Mouse (Mus musculus) C2C12 (cell line): ENCODE results near the gene Gli2.

Experiments used
- CEBPB ChIP-seq: IDR thresholded peaks from one replicate; pipeline ENCODE4 v1.6.1; 2011; ENCODE audit warnings: low read depth, mild to moderate bottlenecking, control low read depth, moderate library complexity
- CTCF ChIP-seq: IDR thresholded peaks from one replicate; pipeline ENCODE4 v1.5.1; 2011; ENCODE audit not compliant: control insufficient read depth, insufficient read depth, insufficient read length
- MAX ChIP-seq: IDR thresholded peaks from one replicate; pipeline ENCODE4 v1.6.1; 2011; ENCODE audit warnings: mild to moderate bottlenecking, control low read depth
- MYOD1 ChIP-seq: IDR thresholded peaks from one replicate; pipeline ENCODE4 v1.6.1; 2011; ENCODE audit warnings: low read depth; ENCODE audit not compliant: control insufficient read depth, insufficient read length
- MYOG ChIP-seq: IDR thresholded peaks from one replicate; pipeline ENCODE4 v1.6.1; 2011; ENCODE audit not compliant: control insufficient read depth, insufficient read length; ENCODE audit errors: extremely low read depth
- USF1 ChIP-seq: IDR thresholded peaks from one replicate; pipeline ENCODE4 v1.6.1; 2011; ENCODE audit warnings: low read depth, mild to moderate bottlenecking, control low read depth, moderate library complexity

DNA sequence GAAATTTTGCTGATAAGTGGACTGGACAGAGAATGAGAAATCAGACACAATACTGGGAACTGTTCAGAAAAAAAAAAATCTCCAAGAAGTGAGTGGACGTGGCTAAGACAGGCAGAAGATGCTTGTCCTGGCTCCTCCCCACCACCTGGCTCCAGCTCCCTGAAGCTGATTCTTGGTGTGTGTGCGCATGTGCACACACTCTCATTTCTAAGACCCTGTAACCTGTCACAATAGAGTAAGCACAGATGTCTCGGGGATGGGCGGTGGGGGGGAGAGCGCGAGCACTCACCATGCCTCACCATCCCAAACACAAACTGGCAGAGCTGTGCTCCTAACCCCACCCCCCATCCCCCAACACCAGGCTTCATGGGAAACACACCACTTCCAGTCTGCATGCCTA, 140.5 kb downstream of the Gli2 start:
- TF ChIP-seq CTCF (no peak), USF1 (no peak), MAX (no peak), CEBPB (no peak), MYOD1 (no peak), MYOG (no peak)
